Mouse (Mus musculus) myocyte (in vitro differentiated cells): ENCODE results near the gene Uts2b. TPM values are rescaled to one million over a fixed set of nuclear protein-coding genes. Genes with fewer than 3 reads are reported as not detected.

Experiments
- H3K27me3 ChIP-seq: one replicate; pipeline ENCODE4 v1.6.1; 2011; ENCODE audit not compliant: control insufficient read depth, insufficient read depth, insufficient read length
- H3K36me3 ChIP-seq: one replicate; pipeline ENCODE4 v1.6.1; 2011; ENCODE audit not compliant: control insufficient read depth, insufficient read depth
- H3K4me2 ChIP-seq: one replicate; pipeline ENCODE4 v1.6.1; 2011; ENCODE audit warnings: low read depth, control low read depth
- H3K4me3 ChIP-seq: one replicate; pipeline ENCODE4 v1.5.1; 2011; ENCODE audit warnings: mild to moderate bottlenecking, control low read depth, moderate library complexity
- H3K79me2 ChIP-seq: one replicate; pipeline ENCODE4 v1.6.1; 2011; ENCODE audit not compliant: control insufficient read depth, insufficient read depth
- H3ac ChIP-seq: one replicate; pipeline ENCODE4 v1.6.1; 2011; ENCODE audit not compliant: control insufficient read depth, insufficient read length
- CEBPB ChIP-seq: IDR thresholded peaks from 2 replicates; pipeline ENCODE4 v1.6.1; 2011; ENCODE audit warnings: mild to moderate bottlenecking, moderate library complexity; ENCODE audit not compliant: poor library complexity, insufficient read depth, severe bottlenecking
- E2F4 ChIP-seq: IDR thresholded peaks from one replicate; pipeline ENCODE4 v1.6.1; 2011; ENCODE audit warnings: mild to moderate bottlenecking, control low read depth, moderate library complexity; ENCODE audit not compliant: insufficient read depth
- MAX ChIP-seq: IDR thresholded peaks from one replicate; pipeline ENCODE4 v1.6.1; 2011; ENCODE audit warnings: low read depth, mild to moderate bottlenecking, control low read depth
- MYOD1 ChIP-seq, 3 experiments: IDR thresholded peaks; one replicate each; pipeline ENCODE4 v1.6.1; 2011; ENCODE audit warnings: control low read depth in 2 of 3, low read depth in 2 of 3, mild to moderate bottlenecking in 2 of 3, moderate library complexity in 1 of 3; ENCODE audit not compliant: insufficient read length in 2 of 3, control insufficient read depth in 1 of 3
- MYOG ChIP-seq, 3 experiments: IDR thresholded peaks; one replicate each; pipeline ENCODE4 v1.6.1; 2011; ENCODE audit warnings: control low read depth in 2 of 3, low read depth in 2 of 3, mild to moderate bottlenecking in 2 of 3; ENCODE audit not compliant: insufficient read length in 2 of 3, control insufficient read depth in 1 of 3, insufficient read depth in 1 of 3
- POLR2A ChIP-seq: IDR thresholded peaks from one replicate; pipeline ENCODE4 v1.6.1; 2011; ENCODE audit warnings: low read depth, mild to moderate bottlenecking, control low read depth, moderate library complexity; ENCODE audit not compliant: insufficient read length
- POLR2AphosphoS2 ChIP-seq: IDR thresholded peaks from one replicate; pipeline ENCODE4 v1.6.1; 2011; ENCODE audit warnings: low read depth, control low read depth; ENCODE audit not compliant: insufficient read length
- REST ChIP-seq: IDR thresholded peaks from one replicate; pipeline ENCODE4 v1.6.1; 2011; ENCODE audit warnings: mild to moderate bottlenecking, control low read depth, moderate library complexity; ENCODE audit not compliant: insufficient read depth, insufficient read length
- SRF ChIP-seq: IDR thresholded peaks from one replicate; pipeline ENCODE4 v1.6.1; 2011; ENCODE audit warnings: low read depth; ENCODE audit not compliant: control insufficient read depth, insufficient read length
- TCF12 ChIP-seq: IDR thresholded peaks from one replicate; pipeline ENCODE4 v1.6.1; 2011; ENCODE audit warnings: mild to moderate bottlenecking, control low read depth; ENCODE audit not compliant: poor library complexity, insufficient read depth, severe bottlenecking
- TCF3 ChIP-seq: IDR thresholded peaks from one replicate; pipeline ENCODE4 v1.6.1; 2011; ENCODE audit warnings: low read depth, control low read depth; ENCODE audit not compliant: insufficient read length
- USF1 ChIP-seq: IDR thresholded peaks from one replicate; pipeline ENCODE4 v1.6.1; 2011; ENCODE audit warnings: low read depth, mild to moderate bottlenecking, control low read depth, moderate library complexity
- polyA plus RNA-seq: library from polyadenylated mRNA; unstranded; fragments of >200 nt; fragmentation: generic; extraction: Trizol; gene quantifications from one replicate; pipeline ENCODE4 v1.2.1, GENCODE M21; 2012; ENCODE audit warnings: missing spikeins

Uts2b gene
- polyA plus RNA-seq, 1 experiment: not detected

- Histone ChIP-seq H3K27me3 (no peaks in the 10 kb centered on the region), H3K4me3 (no peak overlapping the region), H3K4me2 (no peak overlapping the region), H3K79me2 (peaks cover 95% of the 10 kb centered on the region), H3ac (no peak overlapping the region), H3K36me3 (no peaks in the 10 kb centered on the region)
- no peak for TF ChIP-seq CEBPB
- TF ChIP-seq MYOD1 (IDR thresholded peaks at IDR 0.05; ENCODE audit: control insufficient read depth in 1 of 3, insufficient read length in 2 of 3, low read depth in 2 of 3): no peak
- no peak for TF ChIP-seq TCF3
- TF ChIP-seq MYOG (IDR thresholded peaks at IDR 0.05; ENCODE audit: control insufficient read depth in 1 of 3, insufficient read depth in 1 of 3, insufficient read length in 2 of 3, low read depth in 2 of 3): no peak
- TF ChIP-seq REST: no peak
- no peak for TF ChIP-seq USF1
- no peak for TF ChIP-seq SRF
- no peak for TF ChIP-seq MAX
- TF ChIP-seq TCF12: no peak
- TF ChIP-seq POLR2AphosphoS2: no peak
- no peak for TF ChIP-seq E2F4
- no peak for TF ChIP-seq POLR2A
These were observed 29.7 kb upstream of the Uts2b start for GRCm38 (mm10) chr16:27399719-27400253.

GRCm38 (mm10) chr16:27399026-27399718, 29.1 kb upstream of the Uts2b start:
- H3K27me3 ChIP-seq: no peaks in the 10 kb centered on the region
- H3K4me3 ChIP-seq: no peak overlapping the region
- TF ChIP-seq TCF12 (no peak), MAX (no peak), USF1 (no peak), POLR2A (no peak), TCF3 (no peak), E2F4 (no peak), MYOG (IDR thresholded peaks at IDR 0.05; ENCODE audit: control insufficient read depth in 1 of 3, insufficient read depth in 1 of 3, insufficient read length in 2 of 3, low read depth in 2 of 3) (no peak), CEBPB (no peak), REST (no peak), MYOD1 (IDR thresholded peaks at IDR 0.05; ENCODE audit: control insufficient read depth in 1 of 3, insufficient read length in 2 of 3, low read depth in 2 of 3) (no peak), POLR2AphosphoS2 (no peak), SRF (no peak)
- no peak overlapping the region for H3K4me2 ChIP-seq
- H3K79me2 ChIP-seq: peaks cover 96% of the 10 kb centered on the region
- no peak overlapping the region for H3ac ChIP-seq
- H3K36me3 ChIP-seq: no peaks in the 10 kb centered on the region

- no peak overlapping the region for H3K4me3 ChIP-seq
- TF ChIP-seq TCF3 (no peak), MAX (no peak), MYOG (IDR thresholded peaks at IDR 0.05; ENCODE audit: control insufficient read depth in 1 of 3, insufficient read depth in 1 of 3, insufficient read length in 2 of 3, low read depth in 2 of 3) (no peak), TCF12 (no peak), E2F4 (no peak), POLR2A (no peak), POLR2AphosphoS2 (no peak), USF1 (no peak), MYOD1 (IDR thresholded peaks at IDR 0.05; ENCODE audit: control insufficient read depth in 1 of 3, insufficient read length in 2 of 3, low read depth in 2 of 3) (no peak), REST (no peak), SRF (no peak)
- peaks cover 89% of the 10 kb centered on the region for H3K79me2 ChIP-seq
- no peaks in the 10 kb centered on the region for H3K36me3 ChIP-seq
- no peaks in the 10 kb centered on the region for H3K27me3 ChIP-seq
- H3K4me2 ChIP-seq: no peak overlapping the region
- no peak overlapping the region for H3ac ChIP-seq
These were observed 26.9 kb upstream of the Uts2b start for GRCm38 (mm10) chr16:27396951-27397350.

GRCm38 (mm10) chr16:27395251-27396037, 25.4 kb upstream of the Uts2b start:
- TF ChIP-seq MYOG (IDR thresholded peaks at IDR 0.05; ENCODE audit: control insufficient read depth in 1 of 3, insufficient read depth in 1 of 3, insufficient read length in 2 of 3, low read depth in 2 of 3) (no peak), CEBPB (no peak), POLR2A (no peak), POLR2AphosphoS2 (no peak), TCF3 (no peak), E2F4 (no peak), TCF12 (no peak), MAX (no peak), MYOD1 (IDR thresholded peaks at IDR 0.05; ENCODE audit: control insufficient read depth in 1 of 3, insufficient read length in 2 of 3, low read depth in 2 of 3) (no peak)
- Histone ChIP-seq H3K4me3 (no peak overlapping the region), H3K4me2 (no peak overlapping the region), H3K27me3 (no peaks in the 10 kb centered on the region), H3K79me2 (peaks cover 89% of the 10 kb centered on the region), H3K36me3 (no peaks in the 10 kb centered on the region), H3ac (no peak overlapping the region)
